Mouse (Mus musculus) liver, embryonic 13.5 days (tissue): ENCODE measurements around the gene Gnb1. TPM values are rescaled to one million over a fixed set of nuclear protein-coding genes. Genes with fewer than 3 reads are reported as not detected.

Experiments used
- ATAC-seq: fragments of 200-750 bp; cut with Nextera tagmentation; 2 replicates; pipeline ENCODE4 v1.8.0; 2017; ENCODE audit warnings: low read depth, mild to moderate bottlenecking, moderate number of reproducible peaks, moderate library complexity
- DNase-seq: peaks from one replicate; pipeline ENCODE4 v3.0.0; 2022
- H3K27ac ChIP-seq: fragments of 300-500 bp; sonication (generic); 2 replicates; pipeline ENCODE4 v1.5.1; 2015; ENCODE audit warnings: moderate library complexity, mild to moderate bottlenecking, inconsistent platforms
- H3K27me3 ChIP-seq: fragments of 300-500 bp; sonication (generic); 2 replicates; pipeline ENCODE4 v1.6.1; 2015; ENCODE audit warnings: mild to moderate bottlenecking, inconsistent platforms
- H3K36me3 ChIP-seq: fragments of 300-500 bp; sonication (generic); 2 replicates; pipeline ENCODE4 v1.6.1; 2015; ENCODE audit warnings: mild to moderate bottlenecking, inconsistent platforms
- H3K4me1 ChIP-seq: fragments of 300-500 bp; sonication (generic); replicated peaks from 2 replicates; pipeline ENCODE4 v1.6.1; 2015; ENCODE audit warnings: inconsistent platforms
- H3K4me2 ChIP-seq: fragments of 300-500 bp; sonication (generic); 2 replicates; pipeline ENCODE4 v1.6.1; 2015; ENCODE audit warnings: inconsistent platforms, mild to moderate bottlenecking, moderate library complexity
- H3K4me3 ChIP-seq: fragments of 300-500 bp; sonication (generic); replicated peaks from 2 replicates; pipeline ENCODE4 v1.5.1; 2015; ENCODE audit warnings: mild to moderate bottlenecking, inconsistent platforms
- H3K9ac ChIP-seq: fragments of 300-500 bp; sonication (generic); 2 replicates; pipeline ENCODE4 v1.6.1; 2015; ENCODE audit warnings: mild to moderate bottlenecking, inconsistent platforms
- H3K9me3 ChIP-seq: fragments of 300-500 bp; sonication (generic); replicated peaks from 2 replicates; pipeline ENCODE4 v1.6.1; 2016; ENCODE audit warnings: inconsistent platforms
- WGBS: fragments of 180-500 bp; shearing (Covaris S2); methylation state at CpG from one replicate; pipeline ENCODE4 v1.1.7; 2015; ENCODE audit not compliant: insufficient replicate concordance; 5-methylcytosine and 5-hydroxymethylcytosine counted together
- polyA plus RNA-seq: library from polyadenylated mRNA; unstranded; fragments of >200 nt; fragmentation: Nextera tagmentation; extraction: Ambion mirVana; gene quantifications from 2 replicates; pipeline ENCODE4 v1.2.1, GENCODE M21; 2015

The Gnb1 gene
- polyA plus RNA-seq, 1 experiment from 2014 or later: 130 TPM

DNA sequence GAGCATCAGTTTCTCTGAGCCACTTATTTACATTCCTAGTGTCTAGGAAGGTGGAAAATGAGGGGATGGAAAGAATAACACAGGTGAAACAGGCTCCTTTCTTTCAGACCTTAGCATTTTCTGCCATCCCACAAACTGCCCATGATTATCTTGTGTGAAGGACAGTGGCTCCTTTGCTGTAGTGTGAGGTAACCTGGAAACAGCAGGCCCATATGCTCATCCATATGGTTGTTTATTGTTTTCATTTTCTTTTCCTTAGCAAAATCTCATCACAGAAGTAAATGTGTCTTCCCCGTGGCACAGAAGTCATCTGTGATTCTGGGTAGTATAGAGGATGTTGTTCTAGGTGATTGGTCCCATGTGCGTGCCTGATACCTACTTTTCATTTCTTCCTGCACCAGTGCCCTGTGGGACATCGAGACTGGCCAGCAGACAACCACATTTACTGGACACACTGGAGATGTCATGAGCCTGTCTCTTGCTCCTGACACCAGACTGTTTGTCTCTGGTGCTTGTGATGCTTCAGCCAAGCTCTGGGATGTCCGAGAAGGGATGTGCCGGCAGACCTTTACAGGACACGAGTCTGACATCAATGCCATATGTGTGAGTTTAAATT is 61.9 kb downstream of the Gnb1 start:
- peaks cover 9% of the 10 kb centered on the region for H3K4me1 ChIP-seq
- H3K4me3 ChIP-seq: no peak overlapping the region
- H3K36me3 ChIP-seq: peaks cover 91% of the 10 kb centered on the region
- no peak overlapping the region for H3K9ac ChIP-seq
- DNase-seq (no peak), ATAC-seq (no peak)
- no peak overlapping the region for H3K4me2 ChIP-seq
- no peaks in the 10 kb centered on the region for H3K9me3 ChIP-seq
- no peak overlapping the region for H3K27ac ChIP-seq
- H3K27me3 ChIP-seq: no peaks in the 10 kb centered on the region
- WGBS: 81% methylated on average over 6 of the region's 6 CpGs

DNA sequence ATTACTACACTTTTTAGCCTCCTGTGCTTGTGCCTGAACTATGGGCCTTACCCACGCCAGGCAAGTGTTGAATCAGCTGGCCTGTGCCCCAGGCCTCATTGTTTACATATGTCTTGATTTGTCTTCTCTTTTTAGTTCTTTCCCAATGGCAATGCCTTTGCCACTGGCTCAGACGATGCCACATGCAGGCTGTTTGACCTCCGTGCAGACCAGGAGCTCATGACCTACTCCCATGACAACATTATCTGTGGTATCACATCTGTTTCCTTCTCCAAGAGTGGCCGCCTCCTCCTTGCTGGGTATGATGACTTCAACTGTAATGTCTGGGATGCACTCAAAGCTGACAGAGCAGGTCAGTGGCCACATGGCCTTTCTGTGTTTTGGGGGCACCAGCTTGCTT is 63.7 kb downstream of the Gnb1 start:
- H3K27me3 ChIP-seq: no peaks in the 10 kb centered on the region
- H3K4me1 ChIP-seq: peaks cover 25% of the 10 kb centered on the region
- H3K36me3 ChIP-seq: peaks cover 95% of the 10 kb centered on the region
- H3K4me3 ChIP-seq: no peak overlapping the region
- ATAC-seq (peak; percentile 47; the same call in 1 of the 2 replicates), DNase-seq (no peak)
- 31% methylated on average over 4 of the region's 4 CpGs for WGBS
- no peak overlapping the region for H3K9ac ChIP-seq
- H3K4me2 ChIP-seq: no peak overlapping the region
- no peak overlapping the region for H3K27ac ChIP-seq
- H3K9me3 ChIP-seq: no peaks in the 10 kb centered on the region

DNA sequence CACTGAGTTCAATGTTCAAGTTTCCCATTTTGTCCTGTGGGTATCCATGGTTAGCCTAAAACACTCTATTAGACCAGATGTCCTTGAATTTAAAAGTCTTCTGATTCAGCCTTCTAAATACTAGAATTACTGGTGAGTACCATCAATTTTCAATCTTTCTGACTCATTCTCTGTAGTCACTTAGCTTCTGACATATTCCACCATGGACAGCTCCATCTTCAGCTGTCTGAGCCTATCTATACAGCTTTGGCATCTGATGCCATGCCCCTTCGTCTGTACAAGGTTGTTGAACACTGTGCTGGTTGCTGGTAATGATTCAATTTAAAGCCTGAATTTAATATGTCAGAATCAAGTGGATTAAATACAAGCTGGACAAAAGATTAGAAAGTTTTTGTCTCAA is 64.3 kb downstream of the Gnb1 start:
- 55% methylated on average over 1 of the region's 1 CpGs for WGBS
- Histone ChIP-seq H3K9me3 (no peaks in the 10 kb centered on the region), H3K36me3 (peaks cover 96% of the 10 kb centered on the region), H3K4me1 (peaks cover 31% of the 10 kb centered on the region), H3K4me3 (no peak overlapping the region), H3K9ac (no peak overlapping the region), H3K27ac (no peak overlapping the region), H3K4me2 (no peak overlapping the region), H3K27me3 (no peaks in the 10 kb centered on the region)
- DNase-seq (no peak), ATAC-seq (no peak)

DNA sequence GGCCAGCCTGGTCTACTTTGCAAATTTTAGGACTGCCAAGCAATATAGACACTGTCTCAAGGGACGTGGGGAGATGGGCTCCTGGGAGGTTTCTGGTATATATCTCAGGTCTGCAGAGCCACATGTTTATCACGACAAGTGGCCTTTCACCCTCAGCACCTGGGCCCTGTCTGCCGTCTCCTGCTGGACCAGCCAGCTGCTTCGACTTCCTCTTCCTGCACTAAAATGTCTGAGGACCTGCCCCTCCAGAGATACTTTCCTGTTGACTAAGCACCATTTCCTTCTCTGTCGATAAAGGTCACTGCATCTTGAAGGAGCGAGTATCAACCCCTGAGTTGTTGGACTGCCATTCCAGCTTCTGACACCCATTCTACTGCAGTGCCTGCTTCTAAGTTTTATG is 68.3 kb downstream of the Gnb1 start:
- Histone ChIP-seq H3K4me1 (peaks cover 57% of the 10 kb centered on the region), H3K4me3 (no peak overlapping the region), H3K36me3 (peaks cover 68% of the 10 kb centered on the region), H3K27me3 (no peaks in the 10 kb centered on the region), H3K4me2 (no peak overlapping the region), H3K9me3 (no peaks in the 10 kb centered on the region), H3K9ac (no peak overlapping the region), H3K27ac (no peak overlapping the region)
- no peak for DNase-seq
- no peak for ATAC-seq
- 29% methylated on average over 6 of the region's 6 CpGs for WGBS

DNA sequence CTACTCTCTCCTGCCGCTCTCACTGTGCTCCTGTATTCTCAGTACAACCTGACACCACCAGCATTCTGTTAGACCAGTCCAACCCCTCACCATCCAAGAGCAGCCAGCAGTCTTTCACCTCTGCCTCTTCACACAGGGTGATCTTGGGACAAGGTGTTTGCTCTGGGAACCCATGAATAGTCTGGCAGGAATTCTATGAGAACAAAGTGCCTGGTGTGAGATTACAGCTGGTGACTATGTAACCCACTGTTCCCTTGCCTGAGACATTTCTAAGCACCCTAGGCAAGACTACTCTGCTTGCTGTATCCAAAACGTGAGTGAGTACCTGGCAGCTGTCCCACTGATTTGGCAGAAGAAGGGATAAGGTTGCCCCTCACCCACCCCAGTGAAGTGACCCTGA is 69.8 kb downstream of the Gnb1 start:
- DNase-seq (no peak), ATAC-seq (no peak)
- Histone ChIP-seq H3K27me3 (no peaks in the 10 kb centered on the region), H3K9ac (no peak overlapping the region), H3K4me1 (peaks cover 67% of the 10 kb centered on the region), H3K4me3 (no peak overlapping the region), H3K27ac (peak overlapping the region; percentile 92; the same call in 1 of the 2 replicates), H3K9me3 (no peaks in the 10 kb centered on the region), H3K4me2 (no peak overlapping the region), H3K36me3 (peaks cover 53% of the 10 kb centered on the region)
- WGBS: 64% methylated on average over 2 of the region's 2 CpGs

DNA sequence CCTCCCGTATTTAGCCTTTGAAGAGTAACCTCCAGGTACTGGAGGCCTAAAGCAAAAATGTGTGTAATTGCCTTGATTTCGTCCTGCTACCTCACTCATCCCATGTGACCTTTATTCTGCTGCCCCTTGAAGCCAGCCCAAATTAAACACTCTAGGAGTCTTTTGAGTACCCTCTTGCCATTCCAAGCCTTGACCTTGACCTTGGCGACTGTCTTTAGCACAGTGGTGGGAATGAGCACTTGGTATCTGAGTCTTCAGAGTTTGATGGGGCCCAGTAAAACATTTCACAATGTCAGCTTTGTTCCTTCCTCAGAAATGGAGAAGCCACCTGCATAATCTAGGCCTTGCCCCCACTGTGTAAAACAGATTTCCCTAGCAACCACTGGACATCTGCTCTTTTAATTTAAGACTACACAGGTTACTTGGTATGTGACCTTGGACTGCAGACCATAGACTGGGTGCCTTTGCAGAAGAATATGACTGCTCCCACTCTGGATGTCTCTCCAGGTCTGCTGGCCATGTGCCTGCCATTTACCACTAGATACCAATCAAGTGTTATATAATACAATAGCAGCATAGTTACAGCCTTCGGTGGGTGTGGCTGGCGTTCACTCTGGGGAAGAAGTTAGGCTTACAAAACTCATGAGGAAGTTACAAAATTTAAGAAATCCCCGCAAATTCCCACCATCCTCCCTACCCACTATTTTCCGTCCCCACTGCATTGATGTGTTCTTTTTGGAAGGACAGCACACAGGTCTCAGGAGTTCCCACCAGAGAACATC is 70.7 kb downstream of the Gnb1 start, which contains the start of gene Nadk:
TSS of gene Nadk (plus strand) at position 718 of the 782 bp plus-strand sequence.
- peaks cover 75% of the 10 kb centered on the region for H3K4me1 ChIP-seq
- H3K27me3 ChIP-seq: no peaks in the 10 kb centered on the region
- peaks cover 44% of the 10 kb centered on the region for H3K36me3 ChIP-seq
- no peak for DNase-seq
- peak within 1 kb of the TSS; percentile 89 for H3K4me3 ChIP-seq
- no peaks in the 10 kb centered on the region for H3K9me3 ChIP-seq
- no peak for ATAC-seq
- peak within 1 kb of the TSS; percentile 92 for H3K27ac ChIP-seq
- peak within 1 kb of the TSS; percentile 74 for H3K9ac ChIP-seq
- 57% methylated on average over 7 of the region's 7 CpGs for WGBS
- H3K4me2 ChIP-seq: peak within 1 kb of the TSS; percentile 96

DNA sequence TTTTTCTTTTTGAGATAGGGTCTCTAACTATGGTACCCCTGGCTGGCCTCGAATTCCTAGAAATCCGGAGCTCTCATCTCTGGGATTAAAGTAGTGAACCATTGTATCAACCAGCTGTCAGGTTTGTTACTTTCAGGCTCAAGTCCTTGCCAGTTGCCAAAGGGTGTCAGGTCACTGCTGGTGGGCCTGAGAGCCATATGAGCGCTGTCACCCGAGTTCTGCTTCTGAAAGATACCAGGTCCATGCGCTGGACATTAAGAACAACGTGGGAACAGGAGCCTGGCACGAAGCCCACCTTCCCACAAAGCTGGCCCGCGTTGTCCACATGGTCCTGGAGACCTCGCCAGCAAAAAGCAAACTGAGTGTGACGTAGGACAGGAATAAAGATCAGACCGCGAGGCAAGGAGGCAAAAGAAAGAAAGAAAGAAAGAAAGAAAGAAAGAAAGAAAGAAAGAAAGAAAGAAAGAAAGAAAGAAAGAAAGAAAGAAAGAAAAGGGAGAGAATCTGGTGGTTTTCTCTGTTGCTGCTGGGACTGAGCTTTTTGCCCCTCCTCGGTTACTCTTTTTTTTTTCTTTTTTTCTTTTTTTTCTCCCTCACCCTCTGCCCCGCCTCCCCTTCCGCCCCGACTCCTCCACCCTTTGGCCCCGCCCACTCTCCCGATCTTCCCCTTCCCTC is 71.7 kb downstream of the Gnb1 start:
- Histone ChIP-seq H3K27ac (peak overlapping the region; percentile 92), H3K4me2 (peak overlapping the region; percentile 96), H3K9ac (peak overlapping the region; percentile 74), H3K9me3 (no peaks in the 10 kb centered on the region), H3K36me3 (peaks cover 34% of the 10 kb centered on the region), H3K4me1 (peaks cover 85% of the 10 kb centered on the region), H3K27me3 (no peaks in the 10 kb centered on the region), H3K4me3 (peak overlapping the region; percentile 89)
- 6% methylated on average over 19 of the region's 19 CpGs for WGBS
- DNase-seq: peak; percentile 27
- no peak for ATAC-seq

DNA sequence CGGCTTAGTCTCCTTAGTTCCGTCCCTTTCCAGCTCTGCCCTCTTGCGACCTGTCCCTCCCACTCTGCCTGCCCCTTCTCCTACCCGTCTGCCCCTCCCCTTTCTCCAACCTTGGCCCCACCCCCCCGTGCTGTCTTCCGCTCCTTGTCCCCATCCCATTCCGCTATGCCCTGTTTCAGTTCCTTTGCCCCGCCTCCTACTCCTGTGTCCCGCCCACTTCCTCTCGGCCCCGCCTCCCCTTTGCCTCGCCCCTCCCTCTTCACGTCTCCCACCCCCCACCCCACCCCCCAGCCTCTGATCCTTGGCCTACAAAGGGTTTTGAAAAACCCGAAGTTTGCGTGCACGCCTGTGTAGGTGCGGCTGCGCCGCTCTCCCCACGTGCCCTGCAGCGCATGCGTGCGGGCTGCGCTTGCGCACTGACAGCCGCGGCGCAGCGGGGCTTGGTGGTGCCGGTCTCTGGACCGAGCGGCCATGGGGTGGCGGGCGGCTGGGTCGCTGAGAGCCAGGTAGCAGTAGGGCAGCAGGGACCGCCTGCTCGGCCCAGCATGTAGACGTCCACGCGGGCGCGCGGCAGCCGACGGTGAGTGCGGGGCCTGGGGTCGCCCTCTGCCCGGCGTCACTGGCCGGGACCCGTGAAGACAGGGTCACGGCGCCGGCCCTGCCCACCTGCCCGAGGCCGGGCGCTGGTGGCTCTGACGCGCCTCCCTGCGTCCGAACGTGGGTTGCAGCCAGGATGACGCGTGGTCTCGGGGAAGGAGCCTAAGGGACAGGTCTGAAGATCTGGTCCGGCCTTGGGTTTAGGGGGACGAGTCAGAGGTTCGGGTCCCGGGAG is 72.5 kb downstream of the Gnb1 start:
- ATAC-seq: peak; percentile 93
- peak; percentile 95 for DNase-seq

DNA sequence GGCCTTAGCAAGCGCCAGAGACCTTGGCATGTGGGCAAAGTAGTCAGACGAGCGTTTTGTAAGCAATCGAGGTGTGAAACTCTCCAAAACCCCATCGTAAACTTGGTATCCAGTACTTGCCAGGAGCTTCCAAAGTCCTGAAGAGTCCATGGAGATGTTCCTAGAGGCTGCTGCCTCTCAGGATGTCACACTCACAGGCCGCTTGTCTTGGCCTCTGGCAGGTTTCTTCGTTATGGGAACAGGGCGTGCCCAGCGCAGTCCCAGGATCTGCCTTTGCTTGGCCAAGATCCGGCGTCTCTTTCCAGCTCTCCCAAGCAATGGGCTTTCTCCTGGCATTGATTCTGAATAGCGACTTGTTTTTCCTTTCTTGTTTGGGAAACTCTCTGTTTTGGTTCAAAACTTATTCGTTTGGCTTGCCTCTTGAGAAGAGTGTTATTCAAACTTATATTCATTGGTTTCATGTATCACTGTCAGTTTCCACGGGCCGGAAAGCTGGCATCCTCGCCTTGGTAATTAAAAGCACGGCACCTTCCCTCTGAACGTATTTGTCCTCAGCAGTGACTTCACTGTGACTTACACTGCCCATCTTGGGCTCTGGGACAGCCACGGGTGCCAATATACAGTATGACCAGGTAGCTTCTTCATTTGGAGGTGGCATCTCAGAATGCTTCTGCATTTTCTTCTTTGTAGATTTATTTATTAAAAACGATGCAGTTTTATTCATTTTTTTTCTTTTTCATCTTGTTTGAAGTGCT is 73.3 kb downstream of the Gnb1 start:
- Histone ChIP-seq H3K9ac (peak overlapping the region; percentile 89), H3K36me3 (peaks cover 18% of the 10 kb centered on the region), H3K4me1 (peaks cover 84% of the 10 kb centered on the region), H3K9me3 (no peaks in the 10 kb centered on the region), H3K27me3 (no peaks in the 10 kb centered on the region), H3K4me2 (peak overlapping the region; percentile 96), H3K4me3 (peak overlapping the region; percentile 89), H3K27ac (peak overlapping the region; percentile 92)
- DNase-seq (peak; percentile 37), ATAC-seq (no peak)
- WGBS: 10% methylated on average over 20 of the region's 20 CpGs

More for the DNA sequence above, 72.5 kb downstream of the Gnb1 start:
- Histone ChIP-seq H3K4me1 (peaks cover 86% of the 10 kb centered on the region), H3K4me3 (peak overlapping the region; percentile 89), H3K4me2 (peak overlapping the region; percentile 96), H3K27ac (peak overlapping the region; percentile 92), H3K9ac (peak overlapping the region; percentile 89), H3K27me3 (no peaks in the 10 kb centered on the region), H3K9me3 (no peaks in the 10 kb centered on the region), H3K36me3 (peaks cover 27% of the 10 kb centered on the region)
- under 1% methylated on average over 69 of the region's 69 CpGs for WGBS

DNA sequence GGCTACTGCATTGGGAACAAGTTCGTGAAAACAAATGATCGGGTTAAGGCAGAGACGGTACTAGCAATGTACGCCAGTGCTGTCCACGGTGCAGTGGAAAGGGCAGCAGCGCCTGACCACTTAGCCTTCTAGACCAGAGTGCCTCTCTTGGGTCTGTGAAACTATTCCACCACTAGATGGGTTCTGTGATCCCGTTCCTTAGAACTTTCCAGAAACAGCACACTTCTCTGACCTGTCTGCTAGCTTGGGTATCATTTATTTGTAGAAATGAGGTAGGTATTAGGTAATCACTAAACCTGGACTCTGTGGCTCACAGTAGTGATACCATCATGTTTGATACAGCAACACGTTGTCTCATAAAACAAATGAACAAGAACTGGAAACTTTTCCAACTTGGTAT is 75.4 kb downstream of the Gnb1 start:
- peaks cover 81% of the 10 kb centered on the region for H3K4me1 ChIP-seq
- no peak overlapping the region for H3K9ac ChIP-seq
- ATAC-seq (no peak), DNase-seq (no peak)
- no peak overlapping the region for H3K4me2 ChIP-seq
- H3K9me3 ChIP-seq: no peaks in the 10 kb centered on the region
- H3K27ac ChIP-seq: 0 out of 2 replicates have a peak overlapping the region, but pooled peaks have one; percentile 37
- H3K36me3 ChIP-seq: no peaks in the 10 kb centered on the region
- no peak overlapping the region for H3K4me3 ChIP-seq
- 69% methylated on average over 8 of the region's 8 CpGs for WGBS
- H3K27me3 ChIP-seq: no peaks in the 10 kb centered on the region
